Mouse (Mus musculus) heart, adult 2 months (tissue): ENCODE results near the gene Agrp.

Experiments
- CTCF ChIP-seq: fragments of 200-600 bp; IDR thresholded peaks from 2 replicates; pipeline ENCODE4 v1.8.1; 2022; ENCODE audit warnings: antibody characterized with exemption, mild to moderate bottlenecking, moderate library complexity
- POLR2A ChIP-seq: fragments of 200-500 bp; IDR thresholded peaks from 2 replicates; pipeline ENCODE4 v1.6.1; 2011; ENCODE audit warnings: mild to moderate bottlenecking, low read depth, low read length, control low read depth; ENCODE audit not compliant: insufficient read depth

- TF ChIP-seq CTCF: no peak
- TF ChIP-seq POLR2A: no peak
Observed at GRCm38 (mm10) chr8:105555230-105555629, 82.0 kb downstream of the Agrp start.
